Mouse (Mus musculus) limb, embryonic 10.5 days (tissue): ENCODE results near the gene Ube2h. TPM values are rescaled to one million over a fixed set of nuclear protein-coding genes. Genes with fewer than 3 reads are reported as not detected.

Experiments used
- DNase-seq: peaks from one replicate; pipeline ENCODE4 v3.0.0-alpha.2; 2017; ENCODE audit warnings: low spot score
- H3K27ac ChIP-seq: fragments of 300-500 bp; sonication (generic); 2 replicates; pipeline ENCODE4 v1.5.1; 2016; ENCODE audit warnings: mild to moderate bottlenecking
- H3K27me3 ChIP-seq: fragments of 300-500 bp; sonication (generic); 2 replicates; pipeline ENCODE4 v1.6.1; 2016; ENCODE audit warnings: low read depth, mild to moderate bottlenecking; ENCODE audit not compliant: poor library complexity, severe bottlenecking
- H3K36me3 ChIP-seq: fragments of 300-500 bp; sonication (generic); 2 replicates; pipeline ENCODE4 v1.6.1; 2016; ENCODE audit warnings: mild to moderate bottlenecking, moderate library complexity
- H3K4me1 ChIP-seq: fragments of 300-500 bp; sonication (generic); 2 replicates; pipeline ENCODE4 v1.6.1; 2016
- H3K4me3 ChIP-seq: fragments of 300-500 bp; sonication (generic); 2 replicates; pipeline ENCODE4 v1.5.1; 2016; ENCODE audit warnings: mild to moderate bottlenecking, moderate library complexity
- H3K9me3 ChIP-seq: fragments of 300-500 bp; sonication (generic); replicated peaks from 2 replicates; pipeline ENCODE4 v1.6.1; 2016; ENCODE audit warnings: mild to moderate bottlenecking
- WGBS: fragments of 180-500 bp; shearing (Covaris S2); methylation state at CpG from one replicate; pipeline ENCODE4 v1.1.7; 2016; 5-methylcytosine and 5-hydroxymethylcytosine counted together
- polyA plus RNA-seq: library from polyadenylated mRNA; unstranded; fragments of >200 nt; fragmentation: Nextera tagmentation; extraction: Ambion mirVana; gene quantifications from 2 replicates; pipeline ENCODE4 v1.2.1, GENCODE M21; 2016

Gene Ube2h
- polyA plus RNA-seq, 1 experiment from 2014 or later: 41.2 TPM

DNA sequence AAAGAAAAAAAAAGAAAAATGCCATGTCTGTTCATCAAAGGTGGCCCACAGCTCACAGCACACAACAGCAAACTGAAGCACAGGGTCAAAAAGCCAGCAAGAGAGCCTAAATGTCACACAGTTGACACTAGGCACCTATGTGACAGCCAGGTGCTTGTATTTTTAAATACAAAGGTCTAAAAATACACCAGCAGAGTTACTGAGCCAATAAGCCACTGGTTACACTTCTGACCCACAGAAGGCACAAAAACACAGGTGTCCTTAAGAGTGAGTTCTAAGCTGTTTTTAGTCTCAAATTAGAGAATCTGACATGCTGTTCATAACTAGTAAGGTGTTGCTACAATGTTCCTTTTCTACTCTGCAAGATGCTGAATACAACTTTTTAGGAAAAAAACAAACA, 17.7 kb downstream of the Ube2h start:
- no peak overlapping the region for H3K27ac ChIP-seq
- peaks cover 72% of the 10 kb centered on the region for H3K36me3 ChIP-seq
- no peaks in the 10 kb centered on the region for H3K27me3 ChIP-seq
- no peak overlapping the region for H3K4me3 ChIP-seq
- DNase-seq: no peak
- H3K9me3 ChIP-seq: no peaks in the 10 kb centered on the region
- H3K4me1 ChIP-seq: no peaks in the 10 kb centered on the region

DNA sequence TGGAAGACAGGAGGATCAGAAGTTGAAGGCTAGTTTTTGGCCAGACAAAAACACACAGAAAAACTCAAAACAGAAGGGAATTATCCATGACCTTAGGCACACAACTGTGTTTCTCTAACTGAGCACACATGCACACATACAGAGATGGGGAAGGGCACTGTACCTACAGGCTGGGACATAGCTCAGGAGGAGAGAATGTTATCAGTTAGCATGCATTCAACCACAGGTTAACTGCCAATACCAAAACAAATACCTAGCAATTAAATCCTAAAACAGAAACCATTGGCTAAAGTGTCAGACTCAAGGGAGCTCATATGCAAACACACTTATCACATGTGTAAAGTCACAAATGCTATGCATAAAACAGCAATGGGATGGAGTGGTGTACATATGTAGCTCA, 20.2 kb downstream of the Ube2h start:
- no peak for DNase-seq
- Histone ChIP-seq H3K36me3 (peaks cover 82% of the 10 kb centered on the region), H3K9me3 (no peaks in the 10 kb centered on the region), H3K4me3 (no peak overlapping the region), H3K27me3 (no peaks in the 10 kb centered on the region), H3K27ac (no peak overlapping the region), H3K4me1 (no peaks in the 10 kb centered on the region)

DNA sequence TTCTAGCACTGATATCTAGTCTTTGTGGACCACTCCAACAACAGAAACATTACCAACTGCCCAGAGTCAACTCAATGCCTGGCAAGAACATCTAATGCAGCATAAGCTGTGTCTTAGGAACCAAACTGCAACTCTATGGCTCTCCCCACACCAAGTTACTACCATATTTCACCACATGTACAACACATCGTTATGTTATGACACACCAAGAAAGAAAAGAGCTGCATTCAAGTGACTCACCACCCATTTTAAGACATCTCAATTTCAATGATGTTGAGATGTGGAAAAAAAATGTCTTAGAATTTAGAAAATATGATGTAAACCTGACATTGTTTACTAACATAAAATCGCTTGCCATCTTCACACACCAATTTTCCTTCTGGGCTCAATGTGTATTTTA, 22.0 kb downstream of the Ube2h start:
- DNase-seq: no peak
- WGBS: 96% methylated on average over 2 of the region's 2 CpGs
- no peak overlapping the region for H3K4me3 ChIP-seq
- H3K4me1 ChIP-seq: no peaks in the 10 kb centered on the region
- H3K9me3 ChIP-seq: no peaks in the 10 kb centered on the region
- H3K36me3 ChIP-seq: peaks cover 86% of the 10 kb centered on the region
- H3K27me3 ChIP-seq: no peaks in the 10 kb centered on the region
- H3K27ac ChIP-seq: no peak overlapping the region

DNA sequence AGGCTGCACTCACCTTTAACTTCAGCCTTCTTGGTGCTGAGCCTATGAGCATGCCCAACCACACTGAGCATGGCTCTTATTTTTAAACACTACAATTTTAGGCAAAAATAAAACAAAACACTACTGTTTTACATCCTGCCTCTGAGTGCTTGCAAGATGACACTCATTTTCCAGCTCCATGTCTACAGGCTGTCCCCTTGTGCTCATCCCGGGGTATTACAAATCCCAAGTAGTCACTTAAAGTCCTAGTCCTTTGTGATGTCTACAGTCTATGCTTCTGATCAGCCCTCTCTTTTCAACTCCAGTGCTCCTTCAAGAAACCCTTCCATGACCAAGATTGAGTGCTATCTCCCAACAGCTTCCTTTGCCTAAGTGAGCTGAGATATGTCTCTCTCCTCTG, 26.0 kb downstream of the Ube2h start:
- no peaks in the 10 kb centered on the region for H3K4me1 ChIP-seq
- no peaks in the 10 kb centered on the region for H3K27me3 ChIP-seq
- no peak overlapping the region for H3K27ac ChIP-seq
- peaks cover 87% of the 10 kb centered on the region for H3K36me3 ChIP-seq
- H3K4me3 ChIP-seq: no peak overlapping the region
- no peaks in the 10 kb centered on the region for H3K9me3 ChIP-seq
- DNase-seq: no peak
- 75% methylated on average over 1 of the region's 1 CpGs for WGBS

DNA sequence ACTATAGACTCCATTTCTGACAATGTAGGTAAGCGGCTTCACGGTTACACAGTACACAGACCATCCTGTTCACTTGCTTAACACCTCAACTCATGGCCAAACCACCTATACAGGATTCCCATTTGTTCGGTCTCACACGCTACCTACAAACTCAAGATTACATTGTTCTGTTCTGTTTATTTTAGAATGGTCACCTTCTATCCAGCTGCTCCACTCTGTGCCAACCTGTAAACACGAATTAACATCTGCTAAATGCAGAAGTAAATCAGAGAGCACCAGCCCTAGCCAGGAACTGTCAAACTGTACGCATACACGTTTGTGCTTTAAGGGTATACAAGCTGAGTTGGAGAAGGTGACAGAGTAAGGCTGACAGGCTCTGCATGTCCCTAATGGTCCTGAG, 27.5 kb downstream of the Ube2h start:
- H3K27me3 ChIP-seq: no peaks in the 10 kb centered on the region
- 92% methylated on average over 7 of the region's 7 CpGs for WGBS
- H3K36me3 ChIP-seq: peaks cover 86% of the 10 kb centered on the region
- no peak overlapping the region for H3K4me3 ChIP-seq
- no peak overlapping the region for H3K27ac ChIP-seq
- DNase-seq: no peak
- H3K4me1 ChIP-seq: no peaks in the 10 kb centered on the region
- no peaks in the 10 kb centered on the region for H3K9me3 ChIP-seq

DNA sequence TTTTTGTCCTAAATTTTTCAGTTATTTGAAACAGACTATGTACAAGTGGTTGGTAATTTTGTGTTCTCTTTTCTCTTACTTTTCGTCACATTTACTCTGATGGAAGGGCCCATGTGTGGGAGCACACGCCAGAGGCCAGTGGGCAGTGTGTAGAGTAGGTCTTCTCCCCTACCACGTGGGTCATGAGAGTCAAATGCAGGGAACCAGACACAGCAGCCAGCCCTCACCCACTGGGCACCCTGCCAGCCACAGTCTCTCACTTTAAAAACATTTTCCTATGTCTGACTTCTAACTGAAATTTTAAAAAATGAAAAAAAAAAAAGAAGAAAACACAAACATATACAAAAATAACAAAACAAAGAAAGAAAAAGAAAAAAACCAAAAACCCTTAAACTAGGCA, 28.0 kb downstream of the Ube2h start:
- Histone ChIP-seq H3K36me3 (peaks cover 86% of the 10 kb centered on the region), H3K4me1 (no peaks in the 10 kb centered on the region), H3K27ac (no peak overlapping the region), H3K4me3 (no peak overlapping the region), H3K27me3 (no peaks in the 10 kb centered on the region), H3K9me3 (no peaks in the 10 kb centered on the region)
- no peak for DNase-seq
- 79% methylated on average over 3 of the region's 3 CpGs for WGBS

DNA sequence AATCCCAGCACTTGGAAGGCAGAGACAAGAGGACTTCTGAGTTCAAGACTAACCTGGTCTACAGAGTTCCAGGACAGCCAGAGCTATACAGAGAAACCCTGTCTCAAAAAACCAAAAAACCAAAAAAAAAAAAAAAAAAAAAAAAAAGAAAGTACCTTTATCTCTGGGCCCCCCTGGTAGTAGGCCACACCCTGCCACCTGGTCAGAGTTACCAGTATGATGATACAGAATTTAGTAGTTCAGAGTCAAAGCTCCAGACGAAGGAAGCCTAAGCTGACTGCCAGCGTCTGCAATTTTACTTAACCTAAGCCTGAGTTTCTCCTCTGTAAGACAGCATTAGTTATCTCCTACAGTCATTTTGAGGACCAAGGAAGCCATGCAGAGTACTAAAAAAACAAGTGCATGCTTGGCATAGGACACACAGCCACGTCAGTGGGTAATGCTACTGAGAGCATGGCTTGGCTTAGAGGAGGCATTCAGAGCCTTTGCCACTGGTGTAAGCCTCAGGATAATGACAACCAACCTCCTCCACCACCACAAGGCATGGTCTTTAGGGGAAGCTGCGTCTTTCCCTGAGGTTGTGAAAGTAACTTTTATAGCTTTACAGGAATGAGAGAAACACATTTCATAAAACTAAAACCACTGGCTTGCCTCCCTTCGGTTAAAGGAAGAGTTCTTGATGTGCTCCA, 29.0 kb downstream of the Ube2h start:
- no peak overlapping the region for H3K4me3 ChIP-seq
- DNase-seq: no peak
- 87% methylated on average over 5 of the region's 5 CpGs for WGBS
- H3K36me3 ChIP-seq: peaks cover 86% of the 10 kb centered on the region
- H3K9me3 ChIP-seq: no peaks in the 10 kb centered on the region
- no peaks in the 10 kb centered on the region for H3K4me1 ChIP-seq
- no peak overlapping the region for H3K27ac ChIP-seq
- H3K27me3 ChIP-seq: no peaks in the 10 kb centered on the region

DNA sequence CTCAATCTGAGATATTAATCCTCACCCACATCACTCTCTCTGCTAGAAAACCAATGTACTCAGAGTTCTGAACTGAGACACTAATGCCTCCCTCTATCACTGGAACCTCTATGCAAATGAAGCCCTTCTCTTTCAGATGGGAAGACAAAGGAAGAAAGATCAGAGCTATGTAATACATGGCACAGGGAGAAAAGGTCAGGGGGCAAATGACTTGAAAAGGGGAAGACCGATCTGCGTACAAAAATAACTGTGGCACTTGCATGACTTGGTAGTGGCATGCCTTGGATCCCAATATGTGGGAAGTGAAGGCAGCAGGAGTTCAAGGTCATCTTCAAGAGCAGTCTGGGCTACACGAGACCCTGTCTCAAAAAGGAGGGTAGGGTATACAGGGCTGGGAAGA, 31.4 kb downstream of the Ube2h start:
- Histone ChIP-seq H3K36me3 (peaks cover 79% of the 10 kb centered on the region), H3K27me3 (no peaks in the 10 kb centered on the region), H3K9me3 (no peaks in the 10 kb centered on the region), H3K27ac (no peak overlapping the region), H3K4me3 (no peak overlapping the region), H3K4me1 (no peaks in the 10 kb centered on the region)
- DNase-seq: no peak
- WGBS: 75% methylated on average over 3 of the region's 3 CpGs

DNA sequence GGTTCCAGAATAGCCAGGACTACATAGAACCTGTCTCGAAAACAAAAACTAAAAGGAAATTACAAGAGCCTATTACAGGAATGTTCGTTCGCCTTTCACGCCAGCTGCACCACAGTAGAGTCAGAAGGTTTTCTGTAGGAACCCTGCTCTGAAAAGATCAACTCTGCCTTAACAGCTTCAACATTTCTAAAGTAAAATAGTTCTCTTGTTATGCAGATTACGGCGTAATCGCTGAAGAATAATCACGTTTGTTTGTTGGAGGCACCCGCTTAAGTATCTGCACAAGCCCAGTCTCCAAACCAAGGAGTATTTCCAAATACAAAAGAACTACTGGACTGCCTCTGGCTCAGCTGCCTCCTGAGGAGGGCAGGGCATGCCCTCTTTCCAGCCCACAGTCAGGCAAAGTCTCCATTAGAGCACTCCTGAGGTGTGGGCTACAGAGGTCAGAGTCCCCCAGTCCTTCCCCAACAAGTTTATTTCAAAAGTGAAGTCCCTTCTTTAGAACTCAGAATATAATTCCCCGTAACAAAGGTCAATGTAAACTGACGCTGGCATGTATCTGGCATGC, 31.9 kb downstream of the Ube2h start:
- WGBS: 91% methylated on average over 11 of the region's 11 CpGs
- H3K27ac ChIP-seq: no peak overlapping the region
- no peak overlapping the region for H3K4me3 ChIP-seq
- H3K4me1 ChIP-seq: no peaks in the 10 kb centered on the region
- no peaks in the 10 kb centered on the region for H3K27me3 ChIP-seq
- no peak for DNase-seq
- no peaks in the 10 kb centered on the region for H3K9me3 ChIP-seq
- peaks cover 79% of the 10 kb centered on the region for H3K36me3 ChIP-seq

DNA sequence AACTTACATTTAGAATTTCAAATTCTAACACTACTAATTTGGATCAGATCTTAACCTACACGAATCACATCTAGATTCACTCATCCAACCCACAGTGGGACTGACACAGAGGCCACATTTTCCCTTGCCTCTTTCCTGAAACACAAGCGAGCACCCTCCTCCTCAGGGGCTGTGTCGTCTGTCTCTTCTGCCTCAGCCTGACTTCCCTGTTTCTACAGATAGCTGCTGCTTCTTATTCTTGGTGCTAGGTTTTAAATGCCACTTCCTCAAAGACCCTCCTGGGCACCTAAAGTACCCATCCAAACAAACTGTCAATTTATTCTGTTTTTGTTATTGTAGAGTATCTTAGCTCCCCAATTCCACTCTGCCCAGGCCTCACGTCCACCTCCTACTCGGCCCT, 34.5 kb downstream of the Ube2h start:
- Histone ChIP-seq H3K27me3 (no peaks in the 10 kb centered on the region), H3K36me3 (peaks cover 85% of the 10 kb centered on the region), H3K4me3 (no peak overlapping the region), H3K9me3 (no peaks in the 10 kb centered on the region), H3K4me1 (no peaks in the 10 kb centered on the region), H3K27ac (no peak overlapping the region)
- DNase-seq: no peak
- 86% methylated on average over 5 of the region's 5 CpGs for WGBS

DNA sequence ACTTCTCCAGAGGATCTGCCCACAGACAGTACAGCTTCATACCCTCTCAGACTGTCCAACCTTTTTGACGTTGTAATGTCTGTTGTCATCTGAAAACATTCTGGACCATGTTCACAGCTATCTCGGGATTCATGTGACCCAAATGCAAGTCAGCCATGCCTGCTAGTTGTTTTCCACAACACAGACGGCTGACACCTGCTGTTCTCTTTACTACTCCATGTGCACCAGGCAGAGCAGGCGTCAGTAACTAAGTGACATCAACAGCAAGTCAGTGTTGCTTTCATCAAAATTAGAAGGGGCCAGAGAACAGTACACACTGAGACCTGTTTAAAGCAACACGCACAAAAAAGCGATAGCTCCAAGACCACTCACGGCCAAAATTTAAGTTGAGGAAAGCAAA, 36.9 kb downstream of the Ube2h start:
- DNase-seq: no peak
- Histone ChIP-seq H3K27ac (no peak overlapping the region), H3K36me3 (peaks cover 85% of the 10 kb centered on the region), H3K9me3 (no peaks in the 10 kb centered on the region), H3K4me3 (no peak overlapping the region), H3K27me3 (no peaks in the 10 kb centered on the region), H3K4me1 (no peaks in the 10 kb centered on the region)
- 93% methylated on average over 7 of the region's 7 CpGs for WGBS

DNA sequence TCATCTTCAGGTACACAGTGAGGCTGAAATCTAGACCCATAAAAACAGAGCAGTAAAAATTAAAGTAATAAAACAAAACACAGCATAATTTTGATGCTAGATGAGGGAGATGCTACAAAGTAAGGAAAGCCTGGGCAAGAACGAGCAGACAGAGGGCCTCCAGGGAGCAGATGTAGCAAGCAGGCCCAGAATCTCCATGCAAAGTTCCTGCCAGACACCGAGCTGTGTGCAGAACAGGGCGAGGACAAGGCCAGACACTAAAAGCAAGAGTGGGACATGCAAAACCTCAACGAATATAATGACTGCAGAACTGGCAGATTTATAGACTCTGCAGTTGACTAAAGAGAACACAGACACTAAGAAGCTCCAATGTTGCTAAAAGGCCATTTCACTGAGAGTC, 38.9 kb downstream of the Ube2h start:
- Histone ChIP-seq H3K4me3 (no peak overlapping the region), H3K27me3 (no peaks in the 10 kb centered on the region), H3K4me1 (no peaks in the 10 kb centered on the region), H3K9me3 (no peaks in the 10 kb centered on the region), H3K27ac (no peak overlapping the region), H3K36me3 (peaks cover 86% of the 10 kb centered on the region)
- DNase-seq: no peak
- 89% methylated on average over 4 of the region's 4 CpGs for WGBS

DNA sequence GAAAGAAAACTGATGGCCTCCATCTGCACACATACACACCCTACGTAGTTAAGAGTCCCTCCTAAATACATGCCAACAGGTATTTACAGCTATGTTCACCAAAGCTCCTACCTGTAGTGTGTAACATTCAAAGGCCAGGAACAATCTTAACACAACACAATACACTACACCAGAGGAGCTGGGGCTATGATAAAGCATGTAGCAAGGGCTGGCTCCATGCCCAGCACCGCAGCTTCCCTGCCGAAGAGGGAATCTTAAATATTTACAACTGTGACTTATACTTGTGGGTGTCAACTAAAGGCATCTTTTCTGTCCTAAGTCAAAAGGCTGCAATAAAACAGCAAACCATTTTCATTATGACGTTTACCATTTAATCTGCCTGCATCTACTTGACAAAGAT, 41.3 kb downstream of the Ube2h start:
- Histone ChIP-seq H3K27ac (no peak overlapping the region), H3K36me3 (peaks cover 93% of the 10 kb centered on the region), H3K4me3 (no peak overlapping the region), H3K9me3 (no peaks in the 10 kb centered on the region), H3K27me3 (no peaks in the 10 kb centered on the region), H3K4me1 (no peaks in the 10 kb centered on the region)
- 94% methylated on average over 4 of the region's 4 CpGs for WGBS
- DNase-seq: no peak

DNA sequence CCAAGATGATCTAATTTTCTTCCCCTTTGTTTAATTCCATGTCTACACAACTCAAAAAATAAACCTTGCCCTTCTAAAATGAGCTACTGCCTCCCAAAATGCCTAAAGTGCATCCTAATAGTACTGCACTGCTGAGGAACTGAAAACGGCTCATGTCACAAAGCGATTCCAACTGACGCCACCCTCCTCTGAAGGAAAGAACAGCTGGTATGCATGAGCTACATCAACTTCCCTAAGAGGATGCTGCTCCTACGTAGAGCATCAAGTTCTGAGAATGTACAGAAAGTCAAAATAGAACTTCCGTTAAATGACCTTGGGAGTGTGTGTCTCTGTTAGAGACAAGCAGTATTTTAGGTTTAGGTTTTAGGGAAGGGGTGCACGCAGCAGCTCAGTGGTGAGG, 45.1 kb downstream of the Ube2h start:
- H3K9me3 ChIP-seq: no peaks in the 10 kb centered on the region
- H3K4me1 ChIP-seq: no peaks in the 10 kb centered on the region
- no peak overlapping the region for H3K4me3 ChIP-seq
- no peak for DNase-seq
- 95% methylated on average over 6 of the region's 6 CpGs for WGBS
- no peaks in the 10 kb centered on the region for H3K27me3 ChIP-seq
- no peak overlapping the region for H3K27ac ChIP-seq
- H3K36me3 ChIP-seq: peaks cover 86% of the 10 kb centered on the region
